Mouse (Mus musculus): ENCODE results near the gene Akna. TPM values are rescaled to one million over a fixed set of nuclear protein-coding genes. Genes with fewer than 3 reads are reported as not detected.

The Akna gene
- polyA plus RNA-seq, 2 experiments: 2.2 to 2.4 TPM

GRCm38 (mm10) chr4:63385784-63386183 lies 17.4 kb downstream of the Akna start:
- Histone ChIP-seq H3K27ac (no peak overlapping the region; the same call in 1 of the 2 replicates), H3K36me3 (replicated peaks; ENCODE audit: control insufficient read depth, insufficient read depth, low read depth) (peaks cover 6% of the 10 kb centered on the region; the same call in 1 of the 2 replicates), H3K4me1 (replicated peaks; ENCODE audit: control insufficient read depth in 2 of 2, insufficient read depth in 2 of 2, low read length in 1 of 2) (peaks cover 31 to 50% of the 10 kb centered on the region in 2 experiments), H3K4me2 (ENCODE audit: low read depth) (no peak overlapping the region), H3K4me3 (ENCODE audit: insufficient read depth in 1 of 2, low read depth in 2 of 2, low read length in 2 of 2) (no peak overlapping the region), H3K27me3 (ENCODE audit: control insufficient read depth, insufficient read depth, low read length) (no peaks in the 10 kb centered on the region), H3K9me3 (ENCODE audit: control insufficient read depth, low read length) (no peaks in the 10 kb centered on the region), H3K9ac (replicated peaks) (no peak overlapping the region)
- WGBS (ENCODE audit: insufficient replicate concordance): 36% methylated on average over 11 of the region's 11 CpGs
- no peak for DNase-seq (ENCODE audit: low read depth in 3 of 3, low spot score in 3 of 3)
- TF ChIP-seq CTCF (IDR thresholded peaks at IDR 0.05; ENCODE audit: low read depth) (no peak), EP300 (IDR thresholded peaks at IDR 0.05; ENCODE audit: low read depth) (no peak)
- no peak for ATAC-seq (ENCODE audit: insufficient read depth)

- no peak for DNase-seq (ENCODE audit: low read depth in 3 of 3, low spot score in 3 of 3)
- H3K36me3 ChIP-seq (replicated peaks; ENCODE audit: control insufficient read depth, insufficient read depth, low read depth): peaks cover 6% of the 10 kb centered on the region; the same call in 1 of the 2 replicates
- no peak overlapping the region; the same call in 1 of the 2 replicates for H3K27ac ChIP-seq
- H3K9ac ChIP-seq (replicated peaks): no peak overlapping the region
- TF ChIP-seq EP300 (IDR thresholded peaks at IDR 0.05; ENCODE audit: low read depth) (no peak), CTCF (IDR thresholded peaks at IDR 0.05; ENCODE audit: low read depth) (no peak)
- 82% methylated on average over 3 of the region's 3 CpGs for WGBS (ENCODE audit: insufficient replicate concordance)
- no peak overlapping the region for H3K4me2 ChIP-seq (ENCODE audit: low read depth)
- H3K27me3 ChIP-seq (ENCODE audit: control insufficient read depth, insufficient read depth, low read length): no peaks in the 10 kb centered on the region
- peaks cover 31 to 48% of the 10 kb centered on the region in 2 experiments for H3K4me1 ChIP-seq (replicated peaks; ENCODE audit: control insufficient read depth in 2 of 2, insufficient read depth in 2 of 2, low read length in 1 of 2)
- no peak overlapping the region for H3K4me3 ChIP-seq (ENCODE audit: insufficient read depth in 1 of 2, low read depth in 2 of 2, low read length in 2 of 2)
- H3K9me3 ChIP-seq (ENCODE audit: control insufficient read depth, low read length): no peaks in the 10 kb centered on the region
- no peak for ATAC-seq (ENCODE audit: insufficient read depth)
Observed at GRCm38 (mm10) chr4:63385253-63385652, 17.9 kb downstream of the Akna start.

- no peak for DNase-seq (ENCODE audit: low read depth in 3 of 3, low spot score in 3 of 3)
Observed at GRCm38 (mm10) chr4:63384262-63384661, 18.9 kb downstream of the Akna start.

GRCm38 (mm10) chr4:63383474-63383873 lies 19.7 kb downstream of the Akna start:
- no peaks in the 10 kb centered on the region for H3K9me3 ChIP-seq (ENCODE audit: control insufficient read depth, low read length)
- H3K27me3 ChIP-seq (ENCODE audit: control insufficient read depth, insufficient read depth, low read length): no peaks in the 10 kb centered on the region
- H3K27ac ChIP-seq: peak overlapping the region; percentile 81
- ATAC-seq (ENCODE audit: insufficient read depth) (peak; percentile 39; the same call in 1 of the 2 replicates), DNase-seq (ENCODE audit: low read depth in 3 of 3, low spot score in 3 of 3) (no peak)
- H3K4me3 ChIP-seq (ENCODE audit: insufficient read depth in 1 of 2, low read depth in 2 of 2, low read length in 2 of 2): no peak overlapping the region
- H3K9ac ChIP-seq (replicated peaks): peak overlapping the region; percentile 52; the same call in 1 of the 2 replicates
- TF ChIP-seq EP300 (IDR thresholded peaks at IDR 0.05; ENCODE audit: low read depth) (no peak), CTCF (IDR thresholded peaks at IDR 0.05; ENCODE audit: low read depth) (no peak)
- H3K4me2 ChIP-seq (ENCODE audit: low read depth): peak overlapping the region; percentile 56
- WGBS (ENCODE audit: insufficient replicate concordance): 53% methylated on average over 12 of the region's 12 CpGs
- peaks cover 25 to 37% of the 10 kb centered on the region in 2 experiments for H3K4me1 ChIP-seq (replicated peaks; ENCODE audit: control insufficient read depth in 2 of 2, insufficient read depth in 2 of 2, low read length in 1 of 2)
- peaks cover 6% of the 10 kb centered on the region; the same call in 1 of the 2 replicates for H3K36me3 ChIP-seq (replicated peaks; ENCODE audit: control insufficient read depth, insufficient read depth, low read depth)

More at GRCm38 (mm10) chr4:63384262-63384661, 18.9 kb downstream of the Akna start:
- TF ChIP-seq CTCF (IDR thresholded peaks at IDR 0.05; ENCODE audit: low read depth): no peak
- TF ChIP-seq EP300 (IDR thresholded peaks at IDR 0.05; ENCODE audit: low read depth): no peak
- Histone ChIP-seq H3K27ac (peak overlapping the region; percentile 81), H3K4me2 (ENCODE audit: low read depth) (no peak overlapping the region), H3K36me3 (replicated peaks; ENCODE audit: control insufficient read depth, insufficient read depth, low read depth) (peaks cover 6% of the 10 kb centered on the region; the same call in 1 of the 2 replicates), H3K9me3 (ENCODE audit: control insufficient read depth, low read length) (no peaks in the 10 kb centered on the region), H3K27me3 (ENCODE audit: control insufficient read depth, insufficient read depth, low read length) (no peaks in the 10 kb centered on the region), H3K4me3 (ENCODE audit: insufficient read depth in 1 of 2, low read depth in 2 of 2, low read length in 2 of 2) (no peak overlapping the region), H3K4me1 (replicated peaks; ENCODE audit: control insufficient read depth in 2 of 2, insufficient read depth in 2 of 2, low read length in 1 of 2) (peaks cover 29 to 40% of the 10 kb centered on the region in 2 experiments), H3K9ac (replicated peaks) (no peak overlapping the region)
- WGBS (ENCODE audit: insufficient replicate concordance): 63% methylated on average over 4 of the region's 4 CpGs
- peak; percentile 57 for ATAC-seq (ENCODE audit: insufficient read depth)

GRCm38 (mm10) chr4:63382676-63383369 lies 20.3 kb downstream of the Akna start:
- no peaks in the 10 kb centered on the region for H3K27me3 ChIP-seq (ENCODE audit: control insufficient read depth, insufficient read depth, low read length)
- peak overlapping the region; percentile 52 for H3K9ac ChIP-seq (replicated peaks)
- peak overlapping the region; percentile 81 for H3K27ac ChIP-seq
- H3K9me3 ChIP-seq (ENCODE audit: control insufficient read depth, low read length): no peaks in the 10 kb centered on the region
- WGBS (ENCODE audit: insufficient replicate concordance): 28% methylated on average over 4 of the region's 4 CpGs
- no peak overlapping the region for H3K4me3 ChIP-seq (ENCODE audit: insufficient read depth in 1 of 2, low read depth in 2 of 2, low read length in 2 of 2)
- TF ChIP-seq EP300 (IDR thresholded peaks at IDR 0.05; ENCODE audit: low read depth) (peak; percentile 91), CTCF (IDR thresholded peaks at IDR 0.05; ENCODE audit: low read depth) (no peak)
- peak overlapping the region; percentile 56 for H3K4me2 ChIP-seq (ENCODE audit: low read depth)
- peaks cover 25 to 37% of the 10 kb centered on the region in 2 experiments for H3K4me1 ChIP-seq (replicated peaks; ENCODE audit: control insufficient read depth in 2 of 2, insufficient read depth in 2 of 2, low read length in 1 of 2)
- H3K36me3 ChIP-seq (replicated peaks; ENCODE audit: control insufficient read depth, insufficient read depth, low read depth): peaks cover 6% of the 10 kb centered on the region; the same call in 1 of the 2 replicates
- ATAC-seq (ENCODE audit: insufficient read depth) (peak; percentile 84), DNase-seq (ENCODE audit: low read depth in 3 of 3, low spot score in 3 of 3) (peak in 2 of 3 experiments; percentile 59 to 64)
